Mouse (Mus musculus) fat pad, adult 2 months (tissue): Measurements from ENCODE around the gene Calm2.

Source experiments
- DNase-seq: peaks from one replicate; pipeline ENCODE4 v3.0.0-alpha.2; 2011; ENCODE audit warnings: low read depth, low spot score; ENCODE audit errors: extremely low read depth

The Calm2 gene

DNA sequence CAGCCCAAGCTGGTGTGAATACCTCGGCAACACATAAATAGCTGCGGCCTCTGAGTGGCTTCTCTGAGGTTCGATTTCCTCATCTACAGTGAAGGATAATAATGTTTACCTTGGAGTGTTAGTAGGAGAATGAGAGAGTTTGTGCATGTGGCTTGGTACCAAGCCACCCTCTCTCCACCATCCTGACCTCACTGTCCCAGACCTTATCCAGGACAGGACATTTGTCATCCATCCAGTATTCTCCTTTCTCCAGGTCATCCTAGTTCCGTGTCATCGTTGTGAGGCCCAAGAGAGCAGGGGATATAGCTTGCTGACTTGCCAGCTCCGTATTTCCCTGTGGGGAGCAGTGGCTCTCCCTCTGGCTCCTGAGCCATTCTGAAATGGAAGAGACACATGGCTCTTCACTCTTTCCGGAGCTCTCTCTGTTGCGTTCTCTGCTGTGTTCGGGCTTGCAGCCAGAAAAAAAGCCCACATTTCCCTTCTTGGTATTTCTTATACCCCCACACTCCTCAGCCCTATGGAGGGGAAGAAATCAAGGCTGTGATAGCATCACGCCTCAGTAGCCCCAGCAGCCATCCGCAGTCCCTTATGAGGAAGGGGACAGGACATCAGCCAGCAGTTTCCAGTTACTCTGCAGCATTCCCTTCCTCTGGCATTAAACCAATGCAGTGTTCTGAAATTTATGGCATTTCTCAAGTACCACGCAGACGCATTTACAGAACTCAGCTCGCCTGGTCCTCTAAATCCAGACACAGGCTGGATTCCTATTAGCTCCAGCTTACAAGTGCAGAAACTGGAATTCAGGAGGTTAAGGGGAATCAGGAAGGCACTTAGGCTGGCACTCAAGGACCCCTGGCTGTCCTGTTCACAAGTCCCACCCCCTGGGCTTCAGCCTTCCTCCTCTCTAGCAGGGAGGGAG lies 13.3 kb upstream of the Calm2 start:
- DNase-seq = no peak

- DNase-seq = no peak
Observed at GRCm38 (mm10) chr17:87458911-87459749, 12.4 kb upstream of the Calm2 start.

DNA sequence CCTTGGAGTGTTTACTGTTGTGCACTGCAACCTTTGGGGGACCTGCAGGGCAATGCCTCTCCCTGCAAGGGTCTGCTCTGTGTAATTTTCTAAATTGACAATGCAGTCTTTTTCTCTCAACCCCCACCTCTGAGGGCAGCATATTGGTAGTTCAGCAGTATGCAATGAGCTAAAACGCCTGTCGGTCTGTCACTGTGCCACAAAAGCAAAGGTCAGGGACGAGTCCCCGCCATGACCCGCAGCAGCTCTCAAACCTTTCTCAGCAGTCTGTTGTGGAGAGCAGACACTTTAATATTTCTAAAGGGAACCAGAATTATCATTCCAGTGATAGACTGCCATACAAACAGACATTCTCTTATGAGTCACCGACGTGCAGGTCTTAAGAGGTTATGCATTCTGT lies 11.2 kb upstream of the Calm2 start:
- DNase-seq = no peak

DNA sequence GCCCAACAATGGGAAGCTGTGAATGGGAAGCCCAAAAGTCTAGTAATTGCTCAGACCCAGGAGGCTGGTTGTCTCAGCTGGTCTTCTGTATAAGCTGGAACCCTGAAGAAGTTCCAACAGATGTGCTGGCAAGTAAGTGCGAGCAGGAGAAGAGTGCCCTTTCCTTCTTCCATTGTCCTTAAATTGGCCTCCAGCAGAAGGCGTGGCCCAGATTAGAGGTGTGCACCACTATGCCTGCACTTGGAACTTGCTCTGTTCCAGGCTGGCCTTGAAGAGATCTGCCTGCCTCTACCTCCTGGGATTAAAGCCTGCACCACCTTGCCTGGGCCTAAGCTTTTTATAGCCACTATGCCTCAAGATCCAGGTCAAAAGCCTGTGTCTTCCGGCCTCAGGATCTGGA lies 7.4 kb upstream of the Calm2 start:
- DNase-seq = no peak

GRCm38 (mm10) chr17:87453336-87453735 lies 6.6 kb upstream of the Calm2 start:
- DNase-seq = no peak

- DNase-seq = no peak
Observed at GRCm38 (mm10) chr17:87448881-87449280, 2.1 kb upstream of the Calm2 start.

DNA sequence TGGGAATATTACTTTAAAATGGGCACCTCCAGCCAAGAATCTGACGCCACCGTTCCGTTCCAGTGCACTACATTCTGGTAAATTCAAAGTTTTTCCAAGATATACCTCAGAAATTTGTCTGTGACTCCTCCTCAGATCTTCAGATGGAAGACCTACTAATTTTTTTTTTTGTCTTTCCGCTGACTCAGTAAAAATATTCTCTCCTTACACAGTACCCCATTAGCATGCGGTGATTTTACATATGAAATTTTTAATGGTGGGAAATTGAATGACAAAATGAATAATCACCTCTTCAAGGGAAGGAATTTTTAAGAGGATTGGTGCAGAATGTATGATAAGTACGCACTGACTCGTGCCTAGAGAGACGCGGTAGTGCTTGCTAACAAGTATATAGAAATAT lies 1.6 kb upstream of the Calm2 start:
- DNase-seq = no peak

DNA sequence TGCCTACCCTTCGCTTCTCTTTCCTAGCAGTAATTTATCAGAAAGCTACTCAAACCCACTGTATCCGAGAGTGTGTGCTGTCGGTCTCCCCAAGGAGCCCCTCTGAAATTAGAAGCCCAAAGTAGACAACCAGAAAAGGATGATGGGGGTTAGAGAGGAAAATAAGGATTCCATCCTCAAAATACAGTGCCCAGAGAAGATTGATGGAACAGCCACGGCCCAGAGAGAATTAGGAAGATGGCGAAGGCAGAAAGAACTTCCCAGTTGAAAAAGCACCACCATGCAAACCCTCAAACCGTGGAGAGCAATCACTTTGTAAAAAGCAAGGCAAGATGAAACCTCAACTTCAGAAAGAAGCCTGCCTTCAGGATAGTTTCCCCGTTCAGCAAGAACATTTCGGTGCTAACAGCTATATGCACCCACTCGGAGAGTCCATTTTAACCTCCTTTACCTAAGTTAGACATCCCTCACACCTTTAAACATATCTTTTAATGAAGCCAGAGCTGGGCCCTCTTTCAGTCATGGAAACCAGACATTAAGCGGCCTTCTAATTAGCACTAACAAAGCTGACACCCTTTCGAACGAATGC lies 971 bp upstream of the Calm2 start:
- DNase-seq = no peak

- no peak for DNase-seq
Observed at GRCm38 (mm10) chr17:87445917-87446766, 593 bp downstream of the Calm2 start.

- no peak for DNase-seq
Observed at GRCm38 (mm10) chr17:87445337-87445916, 1.3 kb downstream of the Calm2 start.

DNA sequence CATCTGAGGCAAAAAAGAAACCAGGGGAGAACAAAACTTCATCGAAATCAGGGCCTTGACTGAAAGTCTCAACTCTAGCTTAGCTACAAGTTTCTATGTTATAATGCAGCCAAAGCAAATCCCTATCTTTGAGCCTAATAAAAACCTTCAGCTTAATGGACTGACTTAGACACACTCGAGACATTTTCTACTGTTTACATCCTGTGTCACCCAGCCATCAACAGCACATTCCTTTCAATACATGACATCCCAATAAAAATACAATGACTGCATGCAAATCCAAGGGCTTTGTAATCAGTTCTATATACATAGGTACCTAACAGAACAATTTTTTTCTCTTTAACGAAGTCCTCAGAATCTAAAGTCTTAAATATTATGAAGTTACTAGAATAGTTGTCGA lies 2.0 kb downstream of the Calm2 start:
- no peak for DNase-seq

DNA sequence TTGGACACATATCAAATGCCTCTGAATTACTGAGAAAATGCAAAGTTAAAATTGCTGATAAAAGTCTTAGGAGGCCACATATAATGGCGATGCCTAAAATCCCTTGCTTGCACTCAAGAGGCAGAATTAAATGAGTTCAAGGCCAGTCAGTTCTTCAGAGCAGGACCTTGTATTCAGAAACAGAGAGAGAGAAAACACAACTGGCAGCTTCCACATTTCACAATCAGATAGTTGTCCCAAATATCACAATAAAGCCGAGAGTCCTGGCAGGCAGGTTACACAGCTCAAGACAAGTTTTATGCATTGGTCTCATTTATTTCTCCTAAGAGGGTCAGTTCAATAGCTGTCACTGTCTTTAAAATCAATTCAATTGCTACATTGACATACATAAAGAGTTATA lies 5.2 kb downstream of the Calm2 start:
- no peak for DNase-seq

DNA sequence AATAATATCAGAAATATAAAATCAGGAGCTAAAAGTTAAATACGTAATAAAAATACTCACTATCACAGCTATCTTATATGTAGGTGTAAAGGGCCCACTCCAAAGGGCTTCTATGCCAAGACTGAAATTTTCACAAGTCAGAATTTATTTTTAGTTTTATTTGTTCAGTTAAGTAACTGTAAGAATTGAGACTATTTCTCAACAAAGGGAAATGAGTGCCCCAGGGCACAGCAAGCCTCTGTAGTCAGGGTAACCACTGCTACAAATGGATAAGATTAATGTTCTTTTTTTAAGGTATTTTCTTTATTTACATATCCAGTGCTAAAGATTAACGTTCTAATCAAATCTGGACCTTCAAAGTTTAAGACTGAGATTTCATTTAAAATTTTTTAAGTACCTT lies 7.3 kb downstream of the Calm2 start:
- no peak for DNase-seq

- DNase-seq = no peak
Observed at GRCm38 (mm10) chr17:87433929-87434328, 12.8 kb downstream of the Calm2 start.

- no peak for DNase-seq
Observed at GRCm38 (mm10) chr17:87432743-87433142, 14.0 kb downstream of the Calm2 start.

- DNase-seq = no peak
Observed at GRCm38 (mm10) chr17:87432314-87432713, 14.4 kb downstream of the Calm2 start.

- no peak for DNase-seq
Observed at GRCm38 (mm10) chr17:87429431-87429830, 17.3 kb downstream of the Calm2 start.

DNA sequence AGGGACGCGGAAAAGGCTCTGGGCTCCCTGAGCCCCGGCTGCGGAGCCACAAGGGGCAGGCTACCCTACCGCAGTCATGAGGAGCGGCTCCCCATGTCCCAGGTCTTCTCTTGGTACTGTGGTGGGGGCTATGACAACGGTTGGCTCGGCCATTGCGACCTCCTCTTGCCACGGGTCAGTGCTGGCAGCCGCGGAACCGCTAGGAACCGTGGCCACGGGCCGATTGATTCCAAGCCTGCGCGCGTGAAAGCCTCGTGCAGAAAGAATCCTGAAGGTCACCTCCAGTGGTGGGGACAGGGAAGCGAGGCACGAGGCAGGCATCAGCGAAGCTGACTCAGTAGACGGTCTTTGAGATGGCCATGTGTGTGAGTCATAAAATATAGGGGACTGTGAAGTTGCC lies 19.2 kb downstream of the Calm2 start, which contains the start of gene Stpg4:
TSS of gene Stpg4 (minus strand) at position 231 of the 400 bp plus-strand sequence.
- DNase-seq = no peak

GRCm38 (mm10) chr17:87418082-87418481 lies 28.7 kb downstream of the Calm2 start:
- DNase-seq = no peak

DNA sequence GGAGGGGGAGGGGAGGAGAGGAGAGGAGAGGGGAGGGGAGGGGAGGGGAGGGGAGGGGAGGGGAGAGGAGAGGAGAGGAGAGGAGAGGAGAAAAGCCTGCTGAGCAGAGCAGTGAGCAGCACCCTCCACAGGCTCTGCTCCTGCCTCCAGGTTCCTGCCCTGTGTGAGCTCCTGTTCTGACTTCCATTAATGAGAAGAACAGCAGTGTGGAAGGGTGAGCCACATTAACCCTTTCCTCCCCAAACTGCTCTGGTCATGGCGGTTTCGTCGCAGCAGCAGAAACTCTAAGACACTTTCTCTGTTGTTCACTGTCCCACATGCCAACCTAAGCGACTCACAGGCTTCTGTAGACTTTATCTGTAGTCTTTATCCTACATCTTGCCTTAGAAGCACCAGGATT lies 40.1 kb downstream of the Calm2 start:
- DNase-seq = no peak
